Mouse (Mus musculus): ENCODE results near the gene Capn15.
A peak's percentile ranks its signal among the peaks of the same experiment; 100 is the strongest.

GRCm38 (mm10) chr17:25970448-25970847 lies 15.1 kb downstream of the Capn15 start:
- no peak for TF ChIP-seq EP300 (IDR thresholded peaks at IDR 0.05; ENCODE audit: low read depth)
- peak; percentile 52 for TF ChIP-seq CTCF (IDR thresholded peaks at IDR 0.05; ENCODE audit: low read depth)

All from liver, postnatal 0 days (tissue).